Mouse (Mus musculus) left cerebral cortex, postnatal 36 days (tissue): Measurements from ENCODE around the gene AF067061. TPM values are rescaled to one million over a fixed set of nuclear protein-coding genes. Genes with fewer than 3 reads are reported as not detected.

Experiments
- total RNA-seq, 2 experiments: library from RNA; stranded (reverse); gene quantifications; 2 replicates each; pipeline ENCODE4 v1.2.3; 2021

AF067061 gene
- total RNA-seq, 2 experiments from 2014 or later, result not detected

Other genes with a start within 250 kb of the AF067061 start
- not detected for gene Gm36079, start 236.1 kb upstream of the AF067061 start, total RNA-seq
- gene Gm21188, start 210.9 kb upstream of the AF067061 start, total RNA-seq, result under 1 TPM in 1 of 2 experiments, not detected in 1; 0.20 TPM
- not detected for gene Gm20767, start 122.9 kb upstream of the AF067061 start, total RNA-seq
- not detected for gene Gm21818, start 90.7 kb upstream of the AF067061 start, total RNA-seq
- gene Gm21762, start 47.2 kb upstream of the AF067061 start, total RNA-seq, result not detected
- not detected for gene Gm21731, start 24.0 kb upstream of the AF067061 start, total RNA-seq
- not detected for gene BC147527, start 37.3 kb downstream of the AF067061 start, total RNA-seq
- gene Tcstv3, start 53.8 kb downstream of the AF067061 start, total RNA-seq, result not detected